Mouse (Mus musculus): ENCODE measurements at regions not wholly inside any gene's neighbourhood (a gene's known extent, or its start where the extent isn't known, plus 50 kb on each side); places are given as distances from the start of the nearest gene placed in this dataset.
A peak's percentile ranks its signal among the peaks of the same experiment; 100 is the strongest.

- Histone ChIP-seq H3K4me3 (ENCODE audit: control insufficient read depth in 1 of 2, insufficient read depth in 1 of 2, low read depth in 2 of 2, low read length in 2 of 2) (peak overlapping the region; percentile 25 to 43; a peak in 3 of 4 replicates), H3K4me1 (ENCODE audit: control insufficient read depth in 1 of 2, insufficient read depth in 2 of 2, low read length in 2 of 2) (peaks cover 0 to 7% of the 10 kb centered on the region in 2 experiments; a peak in 1 of 4 replicates), H3K27me3 (ENCODE audit: control insufficient read depth in 1 of 2, insufficient read depth in 2 of 2, low read length in 2 of 2) (no peaks in the 10 kb centered on the region), H3K27ac (ENCODE audit: control insufficient read depth, low read depth, low read length) (no peak overlapping the region), H3K9ac (ENCODE audit: control insufficient read depth, low read depth, low read length, poor library complexity, severe bottlenecking) (peak overlapping the region; percentile 40), H3K36me3 (ENCODE audit: control insufficient read depth in 1 of 2, insufficient read depth in 2 of 2, low read length in 2 of 2) (no peaks in the 10 kb centered on the region), H3K9me3 (replicated peaks; ENCODE audit: insufficient read depth, low read length) (no peaks in the 10 kb centered on the region), H3K79me2 (ENCODE audit: control insufficient read depth, insufficient read depth, low read length, poor library complexity) (no peaks in the 10 kb centered on the region)
- no peak for TF ChIP-seq MXI1 (IDR thresholded peaks at IDR 0.05; ENCODE audit: low read depth, low read length)
- peak in 1 of 2 experiments; percentile 64; a peak in 2 of 4 replicates for TF ChIP-seq EP300 (IDR thresholded peaks at IDR 0.05; ENCODE audit: low read depth in 1 of 2, low read length in 2 of 2)
- no peak for TF ChIP-seq POLR2AphosphoS5 (IDR thresholded peaks at IDR 0.05; ENCODE audit: borderline replicate concordance, low read depth, low read length)
- TF ChIP-seq TCF12 (IDR thresholded peaks at IDR 0.05; ENCODE audit: low read depth, low read length): peak; percentile 20; the same call in 1 of the 2 replicates
- TF ChIP-seq CHD1 (IDR thresholded peaks at IDR 0.05; ENCODE audit: low read depth, low read length): no peak
- DNase-seq (ENCODE audit: low read depth, low spot score): peak; percentile 53
Observed at GRCm38 (mm10) chr3:138644286-138644951, 97.6 kb upstream of the Tspan5 start.

GRCm38 (mm10) chr3:138645320-138645719 lies 96.7 kb upstream of the Tspan5 start:
- no peak for DNase-seq (ENCODE audit: low read depth, low spot score)
- H3K27me3 ChIP-seq (ENCODE audit: control insufficient read depth in 1 of 2, insufficient read depth in 2 of 2, low read length in 2 of 2): no peaks in the 10 kb centered on the region
- no peaks in the 10 kb centered on the region for H3K79me2 ChIP-seq (ENCODE audit: control insufficient read depth, insufficient read depth, low read length, poor library complexity)

GRCm38 (mm10) chr3:138649699-138650098 lies 92.3 kb upstream of the Tspan5 start:
- TF ChIP-seq POLR2A (IDR thresholded peaks at IDR 0.05; ENCODE audit: control insufficient read depth in 1 of 2, insufficient read depth in 1 of 2, low read depth in 1 of 2, low read length in 2 of 2, poor library complexity in 1 of 2) (no peak), NELFE (IDR thresholded peaks at IDR 0.05; ENCODE audit: low read depth, low read length) (no peak), MAFK (IDR thresholded peaks at IDR 0.05; ENCODE audit: borderline replicate concordance, low read depth, low read length) (no peak), SMC3 (IDR thresholded peaks at IDR 0.05; ENCODE audit: low read depth, low read length) (no peak), ETS1 (IDR thresholded peaks at IDR 0.05; ENCODE audit: low read depth, low read length) (no peak), MEF2A (IDR thresholded peaks at IDR 0.05; ENCODE audit: extremely low read depth, insufficient replicate concordance, low read depth, low read length, poor library complexity, severe bottlenecking) (no peak), MAZ (IDR thresholded peaks at IDR 0.05; ENCODE audit: low read depth, low read length) (no peak), ZMIZ1 (IDR thresholded peaks at IDR 0.05; ENCODE audit: low read depth, low read length) (no peak), ELF1 (IDR thresholded peaks at IDR 0.05; ENCODE audit: low read depth, low read length) (no peak), TBP (IDR thresholded peaks at IDR 0.05; ENCODE audit: low read depth, low read length) (no peak), MAX (IDR thresholded peaks at IDR 0.05; ENCODE audit: low read length) (no peak), BHLHE40 (IDR thresholded peaks at IDR 0.05; ENCODE audit: borderline replicate concordance, low read depth, low read length) (no peak), GATA1 (IDR thresholded peaks at IDR 0.05; ENCODE audit: low read depth, low read length) (no peak)

More at GRCm38 (mm10) chr3:138645320-138645719, 96.7 kb upstream of the Tspan5 start:
- no peaks in the 10 kb centered on the region for H3K9me3 ChIP-seq (replicated peaks; ENCODE audit: insufficient read depth, low read length)
- H3K4me1 ChIP-seq (ENCODE audit: control insufficient read depth in 1 of 2, insufficient read depth in 2 of 2, low read length in 2 of 2): peaks cover 0 to 7% of the 10 kb centered on the region in 2 experiments; a peak in 1 of 4 replicates
- TF ChIP-seq NELFE (IDR thresholded peaks at IDR 0.05; ENCODE audit: low read depth, low read length): no peak
- no peak for TF ChIP-seq RAD21 (IDR thresholded peaks at IDR 0.05; ENCODE audit: low read depth, low read length)
- TF ChIP-seq ZNF384 (IDR thresholded peaks at IDR 0.05; ENCODE audit: low read depth, low read length): no peak
- 0 out of 2 replicates have a peak, but pooled peaks have one; percentile 2 for TF ChIP-seq SMC3 (IDR thresholded peaks at IDR 0.05; ENCODE audit: low read depth, low read length)
- no peak for TF ChIP-seq TBP (IDR thresholded peaks at IDR 0.05; ENCODE audit: low read depth, low read length)
- TF ChIP-seq KAT2A (conservative IDR thresholded peaks at IDR 0.05; ENCODE audit: low read depth, low read length): no peak
- no peaks in the 10 kb centered on the region for H3K36me3 ChIP-seq (ENCODE audit: control insufficient read depth in 1 of 2, insufficient read depth in 2 of 2, low read length in 2 of 2)
- H3K27ac ChIP-seq (ENCODE audit: control insufficient read depth, low read depth, low read length): no peak overlapping the region
- H3K4me3 ChIP-seq (ENCODE audit: control insufficient read depth in 1 of 2, insufficient read depth in 1 of 2, low read depth in 2 of 2, low read length in 2 of 2): no peak overlapping the region
- no peak overlapping the region for H3K9ac ChIP-seq (ENCODE audit: control insufficient read depth, low read depth, low read length, poor library complexity, severe bottlenecking)

More at GRCm38 (mm10) chr3:138649699-138650098, 92.3 kb upstream of the Tspan5 start:
- H3K27me3 ChIP-seq (ENCODE audit: control insufficient read depth in 1 of 2, insufficient read depth in 2 of 2, low read length in 2 of 2): no peaks in the 10 kb centered on the region
- no peak for DNase-seq (ENCODE audit: low read depth, low spot score)
- peaks cover 10 to 20% of the 10 kb centered on the region in 2 experiments for H3K4me1 ChIP-seq (ENCODE audit: control insufficient read depth in 1 of 2, insufficient read depth in 2 of 2, low read length in 2 of 2)
- H3K4me3 ChIP-seq (ENCODE audit: control insufficient read depth in 1 of 2, insufficient read depth in 1 of 2, low read depth in 2 of 2, low read length in 2 of 2): no peak overlapping the region
- no peak overlapping the region for H3K9ac ChIP-seq (ENCODE audit: control insufficient read depth, low read depth, low read length, poor library complexity, severe bottlenecking)
- H3K9me3 ChIP-seq (replicated peaks; ENCODE audit: insufficient read depth, low read length): no peaks in the 10 kb centered on the region
- H3K36me3 ChIP-seq (ENCODE audit: control insufficient read depth in 1 of 2, insufficient read depth in 2 of 2, low read length in 2 of 2): peaks cover 0 to 14% of the 10 kb centered on the region in 2 experiments; a peak in 2 of 4 replicates
- H3K27ac ChIP-seq (ENCODE audit: control insufficient read depth, low read depth, low read length): no peak overlapping the region
- no peaks in the 10 kb centered on the region for H3K79me2 ChIP-seq (ENCODE audit: control insufficient read depth, insufficient read depth, low read length, poor library complexity)
